Mouse (Mus musculus) lung, adult 2 months (tissue): ENCODE measurements around the gene Trak1. TPM values are rescaled to one million over a fixed set of nuclear protein-coding genes. Genes with fewer than 3 reads are reported as not detected.

Source experiments
- DNase-seq: peaks from one replicate; pipeline ENCODE4 v3.0.0; 2022
- H3K4me1 ChIP-seq: fragments of 200-500 bp; 2 replicates; pipeline ENCODE4 v1.6.1; 2011; ENCODE audit warnings: low read length; ENCODE audit not compliant: control insufficient read depth, insufficient read depth
- H3K4me3 ChIP-seq: fragments of 200-500 bp; replicated peaks from 2 replicates; pipeline ENCODE3; 2011; ENCODE audit warnings: low read depth, mild to moderate bottlenecking, control low read depth, low read length; ENCODE audit errors: extremely low read depth
- CTCF ChIP-seq: fragments of 200-500 bp; IDR thresholded peaks from 2 replicates; pipeline ENCODE4 v1.5.1; 2011; ENCODE audit warnings: mild to moderate bottlenecking, low read length, control low read depth; ENCODE audit not compliant: insufficient read depth
- POLR2A ChIP-seq: fragments of 200-500 bp; IDR thresholded peaks from 2 replicates; pipeline ENCODE4 v1.6.1; 2011; ENCODE audit warnings: low read depth, mild to moderate bottlenecking, control low read depth, low read length, borderline replicate concordance; ENCODE audit errors: extremely low read depth
- WGBS: fragments of 180-500 bp; shearing (Covaris S2); methylation state at CpG from one replicate; pipeline ENCODE4 v1.1.7; 2018; 5-methylcytosine and 5-hydroxymethylcytosine counted together
- polyA plus RNA-seq: library from polyadenylated mRNA; depleted of rRNA; stranded (reverse); fragments of >200 nt; gene quantifications from 2 replicates; pipeline ENCODE4 v1.2.3, GENCODE M21; 2012

The Trak1 gene
- polyA plus RNA-seq, 1 experiment, result 88.5 TPM

DNA sequence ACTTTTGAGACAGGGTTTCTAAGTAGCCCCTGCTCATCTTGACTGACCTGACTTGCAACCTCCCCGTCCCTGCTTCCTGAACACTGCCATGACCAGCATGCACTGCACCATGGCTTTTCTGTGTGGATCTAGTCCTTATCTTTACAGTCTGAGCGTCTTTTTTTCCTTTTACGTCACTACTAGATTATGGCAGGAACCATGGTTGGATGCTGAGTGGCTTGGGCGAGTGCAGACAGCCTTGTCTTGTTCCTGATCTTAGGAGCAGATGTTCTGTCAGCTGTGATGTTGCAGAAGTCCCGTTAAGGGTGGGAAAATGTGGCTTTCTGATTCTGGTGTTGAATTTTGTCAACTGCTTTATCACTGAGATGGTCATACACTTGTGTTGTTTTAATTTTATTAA, 34.1 kb downstream of the Trak1 start:
- DNase-seq, result no peak
- Histone ChIP-seq H3K4me3 (no peak overlapping the region), H3K4me1 (peaks cover 15% of the 10 kb centered on the region)
- no peak for TF ChIP-seq POLR2A
- TF ChIP-seq CTCF, result no peak
- 33% methylated on average over 5 of the region's 5 CpGs for WGBS

DNA sequence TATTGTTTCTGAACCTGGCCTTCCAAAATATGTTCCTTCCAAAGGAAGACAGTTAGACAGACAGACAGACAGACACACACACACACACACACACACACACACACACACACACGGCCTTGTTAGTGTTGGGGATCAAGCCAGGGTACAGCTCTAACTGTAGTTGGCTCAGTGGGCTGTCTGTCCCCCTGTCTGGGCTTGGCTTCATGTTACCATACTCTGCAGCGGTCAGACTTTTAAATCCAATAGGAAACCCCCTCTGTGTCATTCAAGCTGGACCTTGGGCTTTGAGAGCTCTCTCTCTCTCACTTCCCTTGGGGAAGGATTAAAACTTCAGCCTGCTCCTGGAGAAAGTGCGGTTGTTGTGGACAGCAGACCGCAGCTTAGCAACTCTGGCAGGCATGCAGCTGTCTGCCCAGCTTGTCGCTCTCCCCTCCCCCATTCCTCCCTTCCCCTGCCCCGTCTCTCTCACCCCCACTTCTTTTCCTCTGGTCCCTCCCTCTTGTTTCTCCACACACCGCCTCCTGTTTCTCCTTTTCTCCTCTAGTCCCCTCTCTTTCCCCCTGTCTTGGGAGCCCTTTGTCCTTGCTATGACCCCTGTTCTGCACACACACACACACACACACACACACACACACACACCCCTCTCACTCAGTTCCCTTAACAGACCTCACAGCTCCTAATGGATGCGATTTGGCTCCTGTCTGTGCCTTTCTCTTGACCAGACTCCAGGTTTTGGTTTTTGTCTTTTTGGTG, 34.8 kb downstream of the Trak1 start:
- TF ChIP-seq CTCF (no peak), POLR2A (no peak)
- Histone ChIP-seq H3K4me1 (peaks cover 17% of the 10 kb centered on the region), H3K4me3 (no peak overlapping the region)
- 7% methylated on average over 8 of the region's 8 CpGs for WGBS
- DNase-seq, result no peak

DNA sequence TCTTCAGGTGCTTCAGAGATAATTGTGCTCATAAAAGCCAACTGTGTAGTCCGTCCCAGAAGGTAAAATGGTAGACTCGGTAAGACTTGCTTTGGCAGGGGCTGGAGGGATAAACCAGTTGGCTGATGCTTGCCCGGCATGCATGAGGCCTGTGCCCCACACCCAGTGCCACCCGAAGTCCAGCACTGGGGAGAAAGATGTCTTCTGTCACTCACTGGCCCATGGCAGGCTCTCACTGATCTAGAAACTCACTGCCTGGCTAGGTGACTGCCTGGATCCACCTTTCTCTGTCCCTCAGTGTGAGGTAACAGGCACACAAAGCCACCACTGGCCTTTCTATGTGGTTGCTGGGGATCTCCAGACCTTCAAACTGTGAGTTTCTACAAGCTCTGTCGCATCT, 36.3 kb downstream of the Trak1 start:
- 75% methylated on average over 5 of the region's 5 CpGs for WGBS
- TF ChIP-seq POLR2A (no peak), CTCF (no peak)
- H3K4me1 ChIP-seq, result peaks cover 30% of the 10 kb centered on the region

DNA sequence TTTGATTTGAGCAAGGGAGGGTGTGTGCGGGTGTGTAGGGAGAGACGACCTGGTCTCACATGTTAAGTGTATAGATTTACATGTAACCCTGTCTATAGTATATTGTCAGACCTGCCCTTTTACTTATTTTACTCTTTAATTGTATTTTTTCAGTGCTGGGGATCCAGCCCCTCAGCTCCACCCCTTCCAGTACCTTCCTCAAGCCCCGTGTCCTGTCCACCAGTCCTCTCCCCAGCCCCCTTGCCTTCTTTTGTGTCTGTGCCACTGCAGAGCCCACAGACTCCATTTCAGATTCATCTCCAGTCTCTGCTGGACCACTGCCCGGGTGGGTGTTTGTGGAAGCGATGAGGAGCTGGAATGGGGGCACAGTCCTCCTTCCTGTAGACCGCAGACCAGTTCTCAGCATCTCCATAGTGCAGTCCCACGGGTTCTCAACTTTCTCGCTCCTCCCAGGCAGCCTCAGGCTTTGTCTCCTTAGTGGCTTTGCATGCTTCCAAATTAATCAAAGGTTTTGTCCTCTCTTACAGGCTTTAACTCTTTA, 37.1 kb downstream of the Trak1 start:
- no peak for DNase-seq
- WGBS, result 47% methylated on average over 8 of the region's 8 CpGs
- TF ChIP-seq POLR2A (no peak), CTCF (no peak)
- no peak overlapping the region for H3K4me3 ChIP-seq
- H3K4me1 ChIP-seq, result peaks cover 32% of the 10 kb centered on the region

More for the DNA sequence above, 36.3 kb downstream of the Trak1 start:
- no peak overlapping the region for H3K4me3 ChIP-seq
- DNase-seq, result no peak

DNA sequence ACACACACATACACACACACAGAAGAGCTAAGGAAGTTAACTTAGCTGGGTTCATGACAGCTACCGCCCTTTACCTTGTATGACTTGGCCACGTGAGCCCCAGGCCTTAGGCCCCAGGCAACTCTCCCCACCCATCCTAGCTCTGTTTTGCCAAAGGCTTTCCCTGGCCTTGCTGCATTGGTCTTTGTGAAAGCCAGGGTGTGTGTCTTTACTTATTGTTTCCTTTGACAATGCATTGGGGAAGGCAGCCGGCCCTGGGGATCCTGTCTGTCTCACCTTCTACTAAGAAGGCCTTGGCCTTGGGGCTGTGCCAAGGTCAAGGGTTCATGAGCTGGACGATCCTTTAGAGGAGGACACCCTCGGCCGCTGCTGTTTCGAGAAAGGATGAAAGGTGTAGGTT, 38.3 kb downstream of the Trak1 start:
- H3K4me3 ChIP-seq, result no peak overlapping the region
- peaks cover 30% of the 10 kb centered on the region for H3K4me1 ChIP-seq
- TF ChIP-seq POLR2A, result no peak
- TF ChIP-seq CTCF, result no peak
- WGBS, result 26% methylated on average over 7 of the region's 7 CpGs
- DNase-seq, result no peak

DNA sequence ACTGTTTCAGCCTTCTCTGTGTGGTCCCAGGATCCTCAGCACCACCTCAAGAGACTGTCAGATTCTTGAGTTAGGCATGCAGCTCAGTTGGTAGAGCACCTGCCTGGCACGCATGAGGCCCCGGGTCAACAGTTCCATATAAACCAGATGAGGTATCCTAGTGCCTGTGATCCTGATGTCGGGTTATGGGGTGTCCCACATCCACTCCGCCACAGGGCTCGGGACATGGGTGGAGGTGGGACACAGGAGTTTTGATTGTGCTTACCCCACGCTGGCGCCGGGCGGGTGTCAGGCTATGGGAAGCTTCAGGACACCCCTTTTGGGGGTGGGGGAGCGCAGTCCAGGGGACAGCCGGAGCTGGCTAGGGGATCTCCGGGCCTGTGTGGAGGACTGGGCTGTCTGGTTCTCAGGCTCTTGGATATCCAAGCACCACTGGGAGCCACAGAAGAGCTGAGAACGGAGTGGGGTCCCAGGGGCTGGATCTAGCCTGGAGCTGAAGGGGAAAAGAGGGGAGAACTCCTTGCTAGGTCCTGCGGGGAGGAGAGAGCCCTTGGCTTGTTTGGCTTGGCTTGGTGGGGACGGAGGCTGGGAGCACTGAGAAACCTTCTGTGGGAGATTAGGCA, 39.1 kb downstream of the Trak1 start:
- WGBS, result 87% methylated on average over 15 of the region's 15 CpGs
- peaks cover 27% of the 10 kb centered on the region for H3K4me1 ChIP-seq
- DNase-seq, result no peak
- H3K4me3 ChIP-seq, result no peak overlapping the region
- TF ChIP-seq POLR2A, result no peak
- no peak for TF ChIP-seq CTCF

DNA sequence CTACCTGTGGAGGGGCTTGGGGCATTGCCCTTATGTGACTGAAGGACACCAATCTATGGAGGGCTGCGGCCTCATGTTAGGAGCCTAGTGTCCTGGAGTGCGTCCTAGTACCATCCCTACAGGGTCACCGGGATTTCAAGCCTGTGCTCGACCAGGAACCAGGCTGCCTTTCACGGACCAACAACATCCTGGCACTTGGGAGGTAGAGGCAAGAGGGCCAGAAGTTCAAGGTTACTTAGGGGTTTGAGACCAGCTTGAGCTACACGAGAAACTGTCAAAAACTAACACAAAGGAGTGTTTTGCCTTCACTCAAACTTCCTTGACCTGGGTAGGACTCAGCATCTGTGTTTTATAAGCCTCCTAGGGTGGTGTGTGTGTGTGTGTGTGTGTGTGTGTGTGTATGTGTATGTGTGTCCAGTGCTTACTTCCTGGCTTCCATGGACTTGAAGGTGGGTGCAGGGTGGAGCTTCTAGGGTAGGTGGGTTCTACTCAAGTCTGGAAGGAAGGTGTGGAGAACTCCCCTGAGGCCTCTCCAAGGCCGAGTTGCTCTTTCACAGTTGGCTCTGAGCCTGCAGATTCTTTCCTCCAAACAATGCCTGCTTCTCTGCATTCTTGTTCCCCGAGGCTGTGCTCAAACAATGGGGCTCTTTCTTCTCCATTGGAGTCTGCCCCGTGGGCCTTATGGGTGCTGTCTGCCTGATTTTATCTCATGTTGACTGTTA, 40.1 kb downstream of the Trak1 start:
- H3K4me3 ChIP-seq, result no peak overlapping the region
- peaks cover 20% of the 10 kb centered on the region for H3K4me1 ChIP-seq
- 45% methylated on average over 9 of the region's 9 CpGs for WGBS
- no peak for DNase-seq
- no peak for TF ChIP-seq POLR2A
- TF ChIP-seq CTCF, result no peak

DNA sequence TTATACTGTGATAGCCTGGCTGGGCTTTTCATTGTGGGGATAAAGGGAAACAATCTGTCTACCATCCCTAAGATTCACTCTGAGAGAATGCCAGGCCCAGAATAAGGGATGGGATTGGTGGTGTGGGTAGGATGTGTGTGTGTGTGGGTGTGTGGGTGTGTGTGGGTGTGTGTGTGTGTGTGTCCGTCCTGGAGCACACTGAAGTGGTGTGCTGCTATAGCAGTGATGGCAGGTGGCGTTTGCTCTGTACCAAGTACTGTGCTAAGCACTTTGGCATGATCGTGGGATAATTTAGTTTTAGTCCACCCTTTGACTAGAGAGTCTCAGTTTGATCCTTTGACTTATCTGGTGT, 40.6 kb downstream of the Trak1 start:
- 57% methylated on average over 3 of the region's 3 CpGs for WGBS
- peaks cover 20% of the 10 kb centered on the region for H3K4me1 ChIP-seq
- no peak for DNase-seq
- TF ChIP-seq POLR2A (no peak), CTCF (no peak)
- no peak overlapping the region for H3K4me3 ChIP-seq

DNA sequence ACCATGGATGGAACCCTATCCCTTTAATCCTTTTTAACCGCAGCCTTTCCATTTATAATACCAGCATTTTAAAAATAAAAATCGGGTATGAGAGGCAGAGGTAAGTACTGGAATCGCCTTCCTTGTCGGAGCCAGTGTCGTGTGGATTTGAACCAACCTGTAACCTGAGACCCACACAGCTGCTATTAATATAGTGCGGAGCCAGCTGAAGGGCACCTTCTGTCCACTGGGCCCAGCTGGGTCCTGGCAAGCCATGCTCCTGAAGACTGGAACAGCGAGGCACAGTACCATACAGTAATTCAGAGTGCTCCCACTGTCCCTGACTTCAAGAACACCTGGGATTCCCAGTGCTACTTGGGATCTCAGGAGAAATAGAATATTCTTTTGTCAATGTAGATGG, 44.5 kb downstream of the Trak1 start:
- Histone ChIP-seq H3K4me3 (no peak overlapping the region), H3K4me1 (peaks cover 25% of the 10 kb centered on the region)
- 86% methylated on average over 7 of the region's 7 CpGs for WGBS
- TF ChIP-seq POLR2A (no peak), CTCF (no peak)
- DNase-seq, result no peak

DNA sequence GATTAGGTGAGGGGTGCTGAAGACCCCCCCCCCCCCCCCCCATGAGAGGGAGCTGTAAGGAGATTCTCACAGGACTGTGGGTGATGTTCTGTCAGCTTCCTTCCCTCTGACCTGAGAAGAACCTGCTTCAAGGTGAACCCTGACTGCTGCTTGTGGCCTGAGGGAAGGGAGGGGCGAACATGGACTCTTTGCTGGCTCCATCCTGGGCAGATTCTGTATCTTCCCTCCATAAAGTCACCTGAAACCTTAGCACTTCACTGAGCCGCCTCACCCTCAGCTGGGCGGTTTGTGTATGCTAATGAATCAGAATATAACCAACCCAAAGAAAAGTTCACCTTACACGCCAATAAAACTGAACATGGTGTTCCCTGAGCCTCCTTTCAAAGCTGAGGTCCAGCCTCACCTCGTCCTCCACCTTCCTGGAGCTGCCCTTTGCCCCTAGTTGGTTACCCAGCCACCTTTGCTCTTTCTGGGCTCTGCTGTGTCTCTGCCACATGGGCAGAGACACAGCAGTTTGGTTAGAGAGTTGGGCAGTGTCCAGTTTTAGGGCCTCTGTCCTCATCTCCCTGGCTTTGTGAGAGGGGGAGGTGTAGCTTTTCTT, 45.3 kb downstream of the Trak1 start:
- Histone ChIP-seq H3K4me1 (peaks cover 26% of the 10 kb centered on the region), H3K4me3 (no peak overlapping the region)
- WGBS, result 91% methylated on average over 5 of the region's 5 CpGs
- DNase-seq, result no peak
- no peak for TF ChIP-seq POLR2A
- TF ChIP-seq CTCF, result no peak
